Mouse (Mus musculus): ENCODE measurements at regions not wholly inside any gene's neighbourhood (a gene's known extent, or its start where the extent isn't known, plus 50 kb on each side); places are given as distances from the start of the nearest gene placed in this dataset.

- ATAC-seq (replicated peaks; ENCODE audit: poor library complexity) = no peak
These were observed 218.3 kb downstream of the Myo1b start for GRCm38 (mm10) chr1:51697265-51698192.

GRCm38 (mm10) chr1:51696471-51696870 lies 218.2 kb upstream of the Nabp1 start:
- ATAC-seq (replicated peaks; ENCODE audit: poor library complexity) = no peak

- ATAC-seq (replicated peaks; ENCODE audit: poor library complexity) = no peak
These were observed 212.7 kb upstream of the Nabp1 start for GRCm38 (mm10) chr1:51690878-51691277.

GRCm38 (mm10) chr1:51689461-51690223 lies 211.4 kb upstream of the Nabp1 start:
- no peak for ATAC-seq (replicated peaks; ENCODE audit: poor library complexity)

GRCm38 (mm10) chr1:51688946-51689345 lies 210.7 kb upstream of the Nabp1 start:
- ATAC-seq (replicated peaks; ENCODE audit: poor library complexity) = no peak

- no peak for ATAC-seq (replicated peaks; ENCODE audit: poor library complexity)
These were observed 210.0 kb upstream of the Nabp1 start for GRCm38 (mm10) chr1:51688224-51688545.

GRCm38 (mm10) chr1:51687484-51688223 lies 209.4 kb upstream of the Nabp1 start:
- ATAC-seq (replicated peaks; ENCODE audit: poor library complexity) = no peak

- no peak for ATAC-seq (replicated peaks; ENCODE audit: poor library complexity)
These were observed 208.5 kb upstream of the Nabp1 start for GRCm38 (mm10) chr1:51686759-51687158.

- no peak for ATAC-seq (replicated peaks; ENCODE audit: poor library complexity)
These were observed 204.0 kb upstream of the Nabp1 start for GRCm38 (mm10) chr1:51682273-51682672.

- ATAC-seq (replicated peaks; ENCODE audit: poor library complexity) = no peak
These were observed 203.6 kb upstream of the Nabp1 start for GRCm38 (mm10) chr1:51681872-51682271.

- no peak for ATAC-seq (replicated peaks; ENCODE audit: poor library complexity)
These were observed 202.5 kb upstream of the Nabp1 start for GRCm38 (mm10) chr1:51680725-51681124.

- ATAC-seq (replicated peaks; ENCODE audit: poor library complexity) = no peak
These were observed 200.2 kb upstream of the Nabp1 start for GRCm38 (mm10) chr1:51678290-51678928.

GRCm38 (mm10) chr1:51677802-51678201 lies 199.6 kb upstream of the Nabp1 start:
- no peak for ATAC-seq (replicated peaks; ENCODE audit: poor library complexity)

GRCm38 (mm10) chr1:51671691-51672090 lies 193.5 kb upstream of the Nabp1 start:
- ATAC-seq (replicated peaks; ENCODE audit: poor library complexity) = no peak

GRCm38 (mm10) chr1:51671287-51671686 lies 193.1 kb upstream of the Nabp1 start:
- ATAC-seq (replicated peaks; ENCODE audit: poor library complexity) = peak; percentile 97

- ATAC-seq (replicated peaks; ENCODE audit: poor library complexity) = peak; percentile 45
These were observed 191.8 kb upstream of the Nabp1 start for GRCm38 (mm10) chr1:51670009-51670408.

- no peak for ATAC-seq (replicated peaks; ENCODE audit: poor library complexity)
These were observed 190.7 kb upstream of the Nabp1 start for GRCm38 (mm10) chr1:51668881-51669280.

GRCm38 (mm10) chr1:51660531-51660930 lies 182.3 kb upstream of the Nabp1 start:
- ATAC-seq (replicated peaks; ENCODE audit: poor library complexity) = no peak

GRCm38 (mm10) chr1:51657203-51657602 lies 179.0 kb upstream of the Nabp1 start:
- peak; percentile 94 for ATAC-seq (replicated peaks; ENCODE audit: poor library complexity)

- ATAC-seq (replicated peaks; ENCODE audit: poor library complexity) = no peak
These were observed 172.4 kb upstream of the Nabp1 start for GRCm38 (mm10) chr1:51650653-51650995.

All from megakaryocyte progenitor cell, adult 5-6 weeks (primary cell).